Mouse (Mus musculus) olfactory bulb, adult 2 months (tissue): ENCODE measurements around the gene Rmnd5b.

Experiments
- CTCF ChIP-seq: fragments of 200-500 bp; IDR thresholded peaks from 2 replicates; pipeline ENCODE4 v1.5.1; 2012; ENCODE audit warnings: low read depth, mild to moderate bottlenecking, low read length, moderate library complexity; ENCODE audit not compliant: insufficient read depth
- POLR2A ChIP-seq: fragments of 200-500 bp; IDR thresholded peaks from 2 replicates; pipeline ENCODE4 v1.6.1; 2012; ENCODE audit warnings: mild to moderate bottlenecking, low read depth, low read length, moderate library complexity; ENCODE audit not compliant: insufficient read depth

- no peak for TF ChIP-seq CTCF
- TF ChIP-seq POLR2A = no peak
Observed at GRCm38 (mm10) chr11:51662632-51663031, 26.9 kb upstream of the Rmnd5b start.
